Comparison of ENCODE assay signal across 24 mouse cellular contexts in genomic region chr3:42213163-42213562, GRCm38 (mm10).
"Had no signal": no experiment of that assay in that cellular context is flagged by ENCODE, and none has a peak within 500 bp of the region (broad histone marks: within the 10 kb centered on the region; RNA-seq: fewer than 3 reads in every experiment).

No protein-coding gene starts in this region.

- H3K27ac ChIP-seq: heart, adult 2 months; heart, embryonic 13.5 days; heart, embryonic 15.5 days; hindbrain, embryonic 13.5 days; hindbrain, embryonic 15.5 days; hindbrain, postnatal 0 days; kidney, embryonic 15.5 days; kidney, postnatal 0 days; limb, embryonic 10.5 days; limb, embryonic 12.5 days; liver, embryonic 13.5 days had no signal

- ATAC-seq: hindbrain, postnatal 0 days; intestine, embryonic 16.5 days had no signal

- DNase-seq: gastrocnemius, postnatal 14 days; gastrocnemius, postnatal 36 days; heart, adult 11 months; heart, adult 2 months; heart, postnatal 14 days; heart, postnatal 36 days; kidney, adult 11 months; kidney, adult 9 months; kidney, postnatal 14 days; kidney, postnatal 36 days; layer of hippocampus, adult 9-11 months; layer of hippocampus, postnatal 36 days; liver; liver, embryonic 13.5 days had no signal

- H3K4me1 ChIP-seq: heart, embryonic 13.5 days; heart, embryonic 15.5 days; liver, embryonic 13.5 days had no signal

- H3K4me3 ChIP-seq: heart, adult 2 months; heart, embryonic 13.5 days; heart, embryonic 15.5 days; hindbrain, embryonic 13.5 days; hindbrain, embryonic 15.5 days; kidney, embryonic 15.5 days; limb, embryonic 10.5 days; limb, embryonic 12.5 days; liver, embryonic 13.5 days had no signal
